Mouse (Mus musculus): Measurements from ENCODE around the gene Lrrtm4.

DNA sequence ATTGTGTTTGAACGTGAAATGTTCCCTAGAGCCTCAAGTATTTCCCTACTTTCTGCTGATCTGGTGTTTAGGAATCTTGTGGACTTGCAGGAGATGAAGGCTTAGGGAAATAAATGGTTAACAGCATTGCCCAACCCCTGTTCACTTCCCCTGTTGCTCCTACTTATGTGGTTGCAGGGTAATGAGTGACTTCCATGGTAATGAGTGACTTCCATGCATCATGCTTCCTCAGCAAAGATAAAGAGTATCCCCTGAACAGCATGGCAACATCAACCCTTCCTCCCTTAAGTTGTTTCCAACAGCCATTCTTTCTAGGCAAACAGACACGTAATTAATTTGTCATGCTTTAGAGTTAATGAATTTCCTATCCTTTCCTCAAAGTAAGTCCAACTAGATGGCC, 685.5 kb downstream of the Lrrtm4 start:
- no peak for TF ChIP-seq CTCF (IDR thresholded peaks at IDR 0.05; ENCODE audit: low read depth, low read length)
- TF ChIP-seq POLR2A (IDR thresholded peaks at IDR 0.05; ENCODE audit: insufficient read depth, low read length) = no peak
- no peak for TF ChIP-seq EP300 (IDR thresholded peaks at IDR 0.05; ENCODE audit: insufficient read depth, low read depth, low read length)

All from ES-Bruce4 (cell line).